8 mouse cellular contexts compared by ENCODE assay signal in genomic region chr2:135659391-135660180, GRCm38 (mm10). TPM values are rescaled to one million over a fixed set of nuclear protein-coding genes. Genes with fewer than 3 reads are reported as not detected.
DNase-seq lines count a peak whose midpoint lies in the region; ATAC-seq and TF ChIP-seq lines count a peak whose summit lies in the region.

No protein-coding gene starts in this region.

- H3K27ac ChIP-seq in gastrocnemius, adult 2 months: peak overlapping the region; percentile 94
- peak overlapping the region; percentile 99 for H3K27ac ChIP-seq in hindbrain, embryonic 15.5 days (replicated peaks)

- peak overlapping the region; percentile 91 for H3K9ac ChIP-seq in hindbrain, embryonic 15.5 days

- TF ChIP-seq CTCF in gastrocnemius, adult 2 months (IDR thresholded peaks at IDR 0.05): no peak

- under 1% methylated on average over 41 of the region's 97 CpGs for WGBS in hindbrain, embryonic 15.5 days

- H3K4me1 ChIP-seq in hindbrain, embryonic 15.5 days (replicated peaks): peaks cover 19% of the 10 kb centered on the region
- H3K4me1 ChIP-seq in megakaryocyte, embryonic 14.5 days: peaks cover 21% of the 10 kb centered on the region

- peak; percentile 48 for ATAC-seq in activated CD4-positive, CD25-positive, alpha-beta regulatory T cell, adult 4 months
- peak; percentile 82 for ATAC-seq in hindbrain, embryonic 15.5 days (ENCODE audit: low FRiP score, low read depth)

- intact Hi-C loops in gastrocnemius, adult 2 months (cut with DNase I): loop anchor here (2.0 to 10.0 kb wide), 4 partner anchors 58 to 268 kb away; no protein-coding TSS in a partner anchor
- intact Hi-C loops in left cerebral cortex, postnatal 10 days (cut with DNase I): loop anchor here (2.0 to 10.0 kb wide), 2 partner anchors 223 to 265 kb away; no protein-coding TSS in a partner anchor

- H3K27me3 ChIP-seq in hindbrain, embryonic 15.5 days: no peaks in the 10 kb centered on the region
- H3K27me3 ChIP-seq in megakaryocyte, embryonic 14.5 days (replicated peaks): peaks cover 2% of the 10 kb centered on the region

- DNase-seq in cerebellum, postnatal 25 days: peak; percentile 83 to 89
- peak; percentile 77 for DNase-seq in gastrocnemius, adult 2 months
- peak; percentile 27 to 77 for DNase-seq in left cerebral cortex, postnatal 10 days (ENCODE audit: extremely low spot score in 1 of 2, low spot score in 2 of 2)
- DNase-seq in right cerebral cortex, postnatal 14 days: peak; percentile 58
- peak; percentile 48 for DNase-seq in yolk sac, embryonic 10.5 days (ENCODE audit: low spot score)

- H3K9me3 ChIP-seq in hindbrain, embryonic 15.5 days: no peaks in the 10 kb centered on the region
- peaks cover 9% of the 10 kb centered on the region; the same call in 1 of the 2 replicates for H3K9me3 ChIP-seq in megakaryocyte, embryonic 14.5 days

- peak overlapping the region; percentile 91 for H3K4me3 ChIP-seq in gastrocnemius, adult 2 months
- H3K4me3 ChIP-seq in hindbrain, embryonic 15.5 days: peak overlapping the region; percentile 84
- H3K4me3 ChIP-seq in megakaryocyte, embryonic 14.5 days (replicated peaks): peak overlapping the region; percentile 94

- no peaks in the 10 kb centered on the region for H3K36me3 ChIP-seq in hindbrain, embryonic 15.5 days
- peaks cover 8% of the 10 kb centered on the region for H3K36me3 ChIP-seq in megakaryocyte, embryonic 14.5 days (replicated peaks; ENCODE audit: low read length)

- peak overlapping the region; percentile 76 for H3K4me2 ChIP-seq in hindbrain, embryonic 15.5 days

RNA-seq across cellular contexts. Expression of gene Plcb4, which starts 0.8 kb away (rescaled TPM):
- 10 to 100 TPM; 19.5 to 19.6 TPM for polyA plus RNA-seq in activated CD4-positive, CD25-positive, alpha-beta regulatory T cell, adult 4 months (2017; shearing (Covaris generic))
- 10 to 100 TPM; 19.7 to 21.8 TPM for total RNA-seq in gastrocnemius, adult 2 months (2021)
- polyA plus RNA-seq in hindbrain, embryonic 15.5 days (2015; fragmentation: Nextera tagmentation; extraction: Ambion mirVana): 46.1 and 50.6 TPM in 2 replicates
- total RNA-seq in left cerebral cortex, postnatal 10 days (2021): 10 to 100 TPM; 44.2 to 47.5 TPM
- 5.4 TPM in 1 of 2 replicates, not detected in the other for polyA plus RNA-seq in megakaryocyte, embryonic 14.5 days (2012; ENCODE audit: insufficient read depth, low replicate concordance)

Comparison
In these comparisons a context has a peak if more than half of its experiments do, and no peak if none do; other contexts are left out.
1. Peak in every context shown above with its lines: DNase-seq, ATAC-seq, H3K4me3 ChIP-seq and H3K27ac ChIP-seq.